Mouse (Mus musculus) cerebellum, adult 18-20 months (tissue): Measurements from ENCODE around the gene Eif4g3.
"Not testable (repeated sequence)": the region's sequence is repeated elsewhere in the genome, so short reads cannot be mapped to it uniquely, and the experiment has no call there.

Experiments used
- DNase-seq, 2 experiments: peaks; one replicate each; pipeline ENCODE4 v3.0.0; 2021

The Eif4g3 gene

DNA sequence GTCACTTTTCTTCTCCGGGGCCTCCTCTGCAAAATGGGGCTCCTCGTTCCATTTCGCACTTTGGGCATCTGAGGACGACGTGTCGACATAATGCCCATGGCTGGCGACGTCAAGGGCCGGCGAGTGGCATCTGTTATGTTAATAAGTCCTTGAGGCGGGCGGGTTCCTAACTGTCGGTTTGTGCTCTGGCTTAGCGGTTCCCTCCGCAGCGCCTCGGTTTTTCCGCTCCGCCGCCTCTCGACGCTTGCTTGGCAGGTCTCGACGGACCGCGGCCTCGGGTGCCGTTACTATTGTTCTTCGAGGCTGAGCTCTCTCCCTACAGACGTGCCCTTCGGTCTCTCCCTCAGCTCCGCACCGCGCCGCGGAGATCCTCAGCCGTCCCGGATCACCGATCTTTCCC is at the start of gene Eif4g3:
TSS of gene Eif4g3 (plus strand) at position 133 of the 400 bp plus-strand sequence.
- DNase-seq, result no peak

DNA sequence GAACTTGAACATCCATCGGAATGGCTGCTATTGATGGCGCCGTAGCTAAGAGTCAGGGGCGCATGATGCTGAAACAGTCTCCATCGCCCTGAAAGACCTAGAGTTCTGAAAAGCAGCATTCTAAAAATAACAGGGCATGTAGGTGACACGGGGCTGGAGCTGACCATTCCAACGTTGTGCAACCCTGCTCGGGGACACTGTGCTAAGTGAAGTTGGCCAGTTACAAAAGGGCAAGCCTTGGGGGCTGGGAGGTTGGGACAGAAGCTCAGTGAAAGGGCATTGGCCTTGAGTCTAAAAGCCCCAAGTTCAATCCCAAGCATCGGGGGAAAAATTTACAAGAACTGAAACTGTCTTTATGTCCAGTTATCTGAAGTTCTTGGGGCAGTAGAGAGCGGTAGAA is 49.3 kb upstream of the Eif4g3 start:
- no peak for DNase-seq

DNA sequence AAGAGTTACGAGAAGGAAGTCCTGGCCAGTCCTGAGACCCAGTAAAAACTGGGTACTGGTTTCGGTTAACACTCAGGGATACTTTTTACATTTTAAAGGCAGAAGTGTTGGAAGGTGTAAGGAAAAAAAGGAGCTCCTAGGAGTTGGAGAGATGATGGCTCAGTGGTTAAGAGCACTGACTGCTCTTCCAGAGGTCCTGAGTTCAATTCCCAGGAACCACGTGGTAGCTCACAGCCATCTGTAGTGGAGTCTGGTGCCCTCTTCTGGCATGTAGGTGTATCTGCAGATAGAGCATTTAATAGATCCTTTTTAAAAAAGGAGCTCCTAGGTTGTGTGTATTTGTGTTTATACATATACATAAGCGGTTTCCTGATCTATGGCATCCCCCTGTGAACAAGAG is 47.4 kb upstream of the Eif4g3 start:
- no peak for DNase-seq

DNA sequence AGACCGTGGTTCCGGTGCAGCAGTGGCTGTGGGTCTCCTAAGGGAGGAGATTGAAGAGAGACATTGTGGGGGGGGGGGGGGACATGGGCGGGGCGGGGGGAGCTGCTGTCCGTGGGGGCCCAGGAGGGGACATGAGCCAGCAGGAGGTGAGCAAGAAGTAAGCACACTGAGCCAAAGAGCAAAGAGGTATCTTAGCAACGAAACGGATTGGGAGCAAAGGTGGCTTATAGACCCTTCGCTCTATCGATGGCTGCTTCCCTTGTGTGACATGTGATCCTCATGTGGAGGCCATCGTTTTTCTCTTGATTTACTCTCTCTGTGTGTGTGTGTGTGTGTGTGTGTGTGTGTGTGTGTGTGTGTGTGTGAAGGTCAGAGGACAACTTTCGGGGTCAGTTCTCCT is 46.4 kb upstream of the Eif4g3 start:
- no peak for DNase-seq

DNA sequence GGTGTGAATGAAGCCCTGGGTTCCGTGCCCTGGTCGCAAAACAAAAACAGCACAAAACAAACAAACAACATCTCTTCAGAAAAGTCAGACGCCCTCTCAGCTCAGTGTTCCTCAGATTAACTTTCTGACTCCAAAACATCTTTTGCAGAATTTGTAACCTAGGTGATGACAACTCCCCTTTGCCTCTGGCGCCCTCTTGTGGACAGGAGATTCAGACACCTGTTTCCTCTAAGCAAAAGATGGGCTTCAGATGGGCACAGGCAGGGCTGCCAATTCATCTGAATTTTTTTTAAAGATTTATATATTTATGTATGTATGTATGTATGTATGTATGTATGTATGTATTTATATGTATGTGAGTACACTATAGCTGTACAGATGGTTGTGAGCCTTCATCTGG is 40.0 kb upstream of the Eif4g3 start:
- DNase-seq, result peak; percentile 81 to 85

DNA sequence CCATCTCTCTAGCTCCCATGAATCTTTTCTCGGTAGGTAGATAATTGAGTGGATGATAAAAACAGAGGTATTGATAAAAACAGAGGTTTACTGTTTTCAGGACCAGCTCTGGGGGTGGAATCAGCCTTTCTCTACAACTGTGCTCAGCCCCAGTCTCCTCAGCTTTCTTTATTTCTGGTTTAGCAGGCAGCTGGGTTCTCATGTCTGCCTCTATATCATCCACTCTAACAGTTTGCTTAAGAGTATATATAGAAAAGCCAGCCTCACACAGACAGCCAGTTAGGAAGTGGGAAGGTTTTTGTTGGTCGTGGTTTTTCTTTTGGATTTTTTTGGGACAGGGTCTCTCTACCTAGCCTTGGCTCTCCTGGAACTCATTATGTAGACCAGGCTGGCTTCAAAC is 38.6 kb upstream of the Eif4g3 start:
- DNase-seq, result no peak

DNA sequence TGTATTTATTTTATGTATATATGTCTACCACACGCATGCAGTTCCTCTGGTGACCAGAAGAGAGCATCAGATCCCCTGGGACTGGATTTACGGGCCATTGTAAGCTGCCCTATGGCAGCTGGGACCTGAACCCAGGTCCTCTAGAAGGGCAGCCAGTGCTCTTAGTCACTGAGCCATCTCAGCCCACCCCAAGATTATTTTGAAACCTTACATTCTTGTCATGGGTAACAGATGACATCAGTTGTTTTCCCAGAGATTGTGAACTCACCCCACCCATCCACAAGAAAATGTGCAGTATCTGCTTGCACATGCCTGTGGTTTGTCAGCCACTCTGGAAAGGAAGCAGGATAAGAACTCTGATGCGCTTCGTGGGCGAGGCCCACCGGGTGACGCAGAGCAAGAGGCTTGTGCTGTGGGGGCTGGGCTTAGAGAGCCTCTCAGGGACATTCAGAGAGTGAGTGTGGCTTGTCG is 37.9 kb upstream of the Eif4g3 start:
- DNase-seq, result no peak

DNA sequence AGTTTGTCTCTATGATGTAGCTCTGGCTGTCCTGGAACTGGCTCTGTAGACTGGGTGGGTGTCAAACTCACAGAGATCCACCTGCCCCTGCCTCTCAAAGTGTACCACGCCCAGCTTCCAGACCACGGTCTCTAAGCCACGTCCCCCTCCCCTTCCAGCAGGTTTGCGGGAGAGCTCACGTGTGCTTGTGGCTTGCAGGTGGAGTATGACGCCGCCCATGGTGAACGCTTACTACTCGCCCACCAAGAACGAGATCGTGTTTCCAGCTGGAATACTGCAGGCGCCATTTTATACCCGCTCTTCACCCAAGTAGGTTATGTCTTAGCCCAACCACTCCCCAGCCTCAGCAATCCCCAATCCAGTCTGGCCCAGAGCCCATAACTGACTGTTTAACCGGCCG is 36.6 kb upstream of the Eif4g3 start:
- DNase-seq, result no peak

DNA sequence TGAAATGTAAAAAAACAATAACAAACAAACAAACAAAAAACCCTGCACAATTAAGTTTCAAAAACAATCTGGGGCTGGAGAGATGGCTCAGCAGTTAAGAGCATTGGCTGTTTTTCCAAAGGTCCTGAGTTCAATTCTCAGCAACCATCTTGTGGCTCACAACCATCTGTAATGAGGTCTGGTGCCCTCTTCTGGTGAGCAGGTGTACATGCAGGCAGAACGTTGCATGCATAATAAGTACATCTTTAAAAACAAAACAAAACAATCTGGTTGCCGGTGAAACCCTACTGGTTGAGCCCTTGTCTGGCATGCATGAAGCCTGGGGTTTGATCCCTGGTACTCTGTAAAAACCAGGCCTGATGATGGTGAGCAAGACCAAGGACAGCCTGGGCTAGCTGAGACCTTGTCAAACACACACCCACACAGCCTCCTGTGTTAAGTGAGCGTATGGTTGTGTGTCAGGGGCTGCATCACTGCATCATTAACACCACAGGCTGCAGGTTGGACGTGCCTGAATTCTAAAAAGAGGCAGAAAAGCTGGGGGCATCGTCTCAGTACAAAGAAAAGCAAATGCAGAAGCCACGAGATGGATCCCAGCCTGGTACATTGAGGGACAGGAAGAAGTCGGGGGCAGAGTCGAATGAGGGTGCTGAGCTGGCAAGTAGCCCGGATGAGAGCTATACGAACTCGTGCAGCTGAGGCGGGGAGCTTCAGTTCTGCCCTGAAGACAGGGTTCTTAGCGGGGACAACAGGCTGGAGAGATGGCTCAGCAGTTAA is 32.7 kb upstream of the Eif4g3 start:
- DNase-seq, result no peak

DNA sequence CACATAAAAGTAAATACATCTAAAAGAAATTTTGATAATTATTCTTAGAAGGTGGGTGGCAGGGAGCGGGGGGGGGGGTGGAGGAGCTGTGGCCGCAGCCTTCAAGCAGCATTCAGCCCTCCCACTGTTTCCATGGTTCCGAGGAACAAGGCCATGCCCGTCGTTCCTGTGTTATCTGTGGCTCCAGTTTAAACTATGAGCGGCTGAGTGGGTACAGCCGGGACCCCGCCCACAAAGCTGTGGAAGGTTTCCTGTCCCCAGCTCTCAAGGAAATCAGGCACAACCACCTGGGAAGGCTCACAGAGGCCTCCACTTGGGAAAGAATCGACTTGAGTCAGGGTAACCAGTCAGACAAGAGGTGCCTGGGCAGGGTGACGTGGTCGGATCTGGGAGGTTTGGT is 32.1 kb upstream of the Eif4g3 start:
- DNase-seq, result no peak

DNA sequence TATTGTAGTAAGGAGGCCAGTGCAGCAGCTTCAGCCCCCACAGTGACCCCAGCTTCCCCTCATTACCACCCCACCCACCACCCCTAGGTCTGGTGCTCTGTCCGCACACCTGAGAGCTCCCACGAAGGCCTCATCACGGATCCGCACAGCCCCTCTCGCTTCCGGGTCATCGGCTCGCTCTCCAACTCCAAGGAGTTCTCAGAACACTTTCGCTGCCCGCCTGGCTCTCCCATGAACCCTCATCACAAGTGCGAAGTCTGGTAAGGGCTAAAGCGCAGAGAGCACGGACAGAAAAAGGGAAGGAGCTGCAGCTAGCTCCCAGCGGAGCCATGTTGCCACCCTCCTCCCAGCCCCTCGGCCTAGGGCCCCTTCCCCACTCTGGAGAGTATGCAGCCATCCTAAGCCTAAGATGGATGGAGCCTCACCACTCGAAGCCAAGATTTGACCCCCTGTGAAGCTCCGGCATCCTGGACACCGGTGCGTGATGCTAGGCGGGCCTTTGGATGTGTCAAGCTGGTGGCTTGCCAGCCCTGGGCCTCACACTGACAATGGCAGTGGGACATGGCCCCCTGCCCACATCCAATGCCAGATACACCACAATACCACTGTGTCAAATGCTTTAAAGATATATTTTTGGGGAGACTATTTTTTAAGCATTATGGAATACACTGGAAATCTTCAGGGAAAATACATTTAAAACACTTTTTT is 30.0 kb upstream of the Eif4g3 start:
- no peak for DNase-seq

DNA sequence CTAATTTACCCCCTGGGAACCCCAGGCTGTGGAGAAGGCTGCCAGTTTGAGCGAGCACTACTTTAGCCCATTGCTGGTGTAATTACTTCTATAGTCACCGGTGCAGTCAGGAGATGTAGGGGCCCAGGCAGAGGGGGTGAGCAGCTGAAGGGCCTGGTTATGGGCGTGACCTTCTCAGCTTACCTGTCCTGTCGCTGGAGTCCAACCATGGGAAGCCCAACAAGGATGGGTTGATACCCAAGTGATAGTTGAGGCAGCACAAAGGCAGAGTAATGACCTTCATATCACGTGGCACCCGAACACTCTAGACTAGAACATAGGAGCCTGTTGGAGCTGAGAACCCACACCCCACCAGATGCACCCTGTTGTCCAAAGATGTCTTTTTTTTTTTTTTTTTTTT is 29.4 kb upstream of the Eif4g3 start:
- DNase-seq, result no peak

DNA sequence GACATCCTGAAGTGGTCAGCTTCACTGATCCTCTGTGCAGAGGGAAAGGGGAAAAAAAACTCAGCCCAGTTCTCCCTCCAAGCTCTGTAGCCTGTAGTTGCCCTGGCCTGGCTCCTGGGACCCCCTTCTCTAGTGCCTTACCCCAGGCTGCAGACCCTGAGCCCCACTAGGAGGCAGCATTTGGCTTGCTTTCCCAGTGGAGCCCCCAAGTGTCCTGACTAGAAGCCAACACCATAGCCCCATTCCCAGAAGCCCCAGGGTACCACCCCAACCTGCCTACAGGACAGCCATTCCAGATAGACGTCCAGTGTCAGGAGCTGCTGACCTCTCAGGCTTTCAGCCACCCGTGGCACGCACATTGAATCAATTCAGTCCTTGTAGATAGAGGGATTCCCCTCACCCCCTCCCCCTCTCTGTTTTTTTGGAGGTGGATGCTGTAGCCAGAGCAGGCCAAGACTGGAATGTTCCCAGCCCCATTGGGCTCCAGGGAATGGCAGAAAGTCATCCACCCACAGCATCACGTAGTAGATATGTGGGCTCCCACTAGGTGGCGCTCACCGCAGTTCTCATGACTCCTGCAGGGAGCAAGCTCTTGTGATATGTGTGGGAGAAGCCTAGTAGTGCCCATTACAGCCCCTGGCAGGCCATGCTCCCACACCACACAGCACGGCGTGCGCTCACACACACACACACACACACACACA is 28.8 kb upstream of the Eif4g3 start:
- DNase-seq, result peak; percentile 87 to 89

DNA sequence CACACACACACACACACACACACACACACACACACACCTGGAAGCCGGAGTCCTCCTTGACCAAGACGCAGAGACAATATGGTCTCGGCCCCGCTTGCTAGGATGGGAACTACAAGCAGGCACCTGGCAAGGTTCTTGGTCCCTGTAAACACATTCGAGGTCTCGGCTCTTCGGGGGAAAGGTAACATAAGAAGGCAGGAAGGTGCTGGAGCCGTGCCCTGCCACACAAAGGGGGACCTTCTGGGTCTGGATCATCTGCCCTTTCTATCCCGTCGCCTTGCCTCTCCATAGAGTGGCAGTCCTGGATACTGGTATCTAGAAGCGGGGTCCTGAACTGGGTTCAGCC is 28.3 kb upstream of the Eif4g3 start:
- no peak for DNase-seq

DNA sequence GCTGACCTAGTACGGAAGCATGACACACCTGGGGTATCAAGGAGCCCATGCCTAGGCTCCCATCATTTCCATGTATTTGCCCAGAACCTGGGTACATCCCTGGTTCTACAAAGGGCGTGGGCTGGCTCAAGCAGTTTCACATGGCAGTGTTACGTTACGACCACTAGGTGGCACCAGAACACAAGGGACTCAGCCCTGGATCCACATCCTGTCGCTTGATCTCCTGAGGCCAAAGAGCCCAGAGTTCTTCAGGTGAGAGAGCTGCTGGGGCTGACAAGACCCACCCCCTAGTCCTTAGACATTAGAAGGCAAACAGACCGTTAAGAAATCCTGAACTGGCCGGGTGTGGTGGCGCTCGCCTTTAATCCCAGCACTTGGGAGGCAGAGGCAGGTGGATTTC is 24.6 kb upstream of the Eif4g3 start:
- peak; percentile 77 to 81 for DNase-seq

DNA sequence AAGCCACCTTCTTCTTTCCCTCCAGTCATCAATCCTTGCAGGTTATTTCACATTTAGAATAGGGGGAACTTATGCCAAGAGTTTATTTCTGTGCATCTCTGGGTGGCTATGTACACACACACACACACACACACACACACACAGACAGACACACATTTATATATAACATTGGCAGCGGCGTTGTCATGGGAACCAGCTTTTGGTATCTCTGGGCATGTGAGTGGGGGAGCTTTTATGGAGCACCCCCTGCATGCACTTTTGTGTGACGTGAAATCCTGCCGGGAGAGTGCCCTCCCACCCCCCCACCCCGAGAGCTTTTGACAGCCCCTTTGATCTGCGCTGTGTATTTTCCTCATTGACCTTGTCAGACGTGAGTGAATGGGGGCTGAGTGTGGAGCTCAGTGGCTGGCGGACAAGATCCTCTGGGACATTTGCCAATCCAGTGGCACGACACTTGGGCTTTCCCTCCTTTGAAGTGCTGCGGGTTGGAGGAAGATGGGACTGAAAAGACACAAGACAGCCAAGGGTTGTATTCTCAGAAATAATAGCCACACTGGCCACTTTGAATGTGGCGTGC is 22.1 kb upstream of the Eif4g3 start:
- DNase-seq, result not testable (repeated sequence)

DNA sequence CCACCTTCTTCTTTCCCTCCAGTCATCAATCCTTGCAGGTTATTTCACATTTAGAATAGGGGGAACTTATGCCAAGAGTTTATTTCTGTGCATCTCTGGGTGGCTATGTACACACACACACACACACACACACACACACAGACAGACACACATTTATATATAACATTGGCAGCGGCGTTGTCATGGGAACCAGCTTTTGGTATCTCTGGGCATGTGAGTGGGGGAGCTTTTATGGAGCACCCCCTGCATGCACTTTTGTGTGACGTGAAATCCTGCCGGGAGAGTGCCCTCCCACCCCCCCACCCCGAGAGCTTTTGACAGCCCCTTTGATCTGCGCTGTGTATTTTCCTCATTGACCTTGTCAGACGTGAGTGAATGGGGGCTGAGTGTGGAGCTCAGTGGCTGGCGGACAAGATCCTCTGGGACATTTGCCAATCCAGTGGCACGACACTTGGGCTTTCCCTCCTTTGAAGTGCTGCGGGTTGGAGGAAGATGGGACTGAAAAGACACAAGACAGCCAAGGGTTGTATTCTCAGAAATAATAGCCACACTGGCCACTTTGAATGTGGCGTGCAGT is 17.9 kb upstream of the Eif4g3 start:
- DNase-seq, result not testable (repeated sequence)

DNA sequence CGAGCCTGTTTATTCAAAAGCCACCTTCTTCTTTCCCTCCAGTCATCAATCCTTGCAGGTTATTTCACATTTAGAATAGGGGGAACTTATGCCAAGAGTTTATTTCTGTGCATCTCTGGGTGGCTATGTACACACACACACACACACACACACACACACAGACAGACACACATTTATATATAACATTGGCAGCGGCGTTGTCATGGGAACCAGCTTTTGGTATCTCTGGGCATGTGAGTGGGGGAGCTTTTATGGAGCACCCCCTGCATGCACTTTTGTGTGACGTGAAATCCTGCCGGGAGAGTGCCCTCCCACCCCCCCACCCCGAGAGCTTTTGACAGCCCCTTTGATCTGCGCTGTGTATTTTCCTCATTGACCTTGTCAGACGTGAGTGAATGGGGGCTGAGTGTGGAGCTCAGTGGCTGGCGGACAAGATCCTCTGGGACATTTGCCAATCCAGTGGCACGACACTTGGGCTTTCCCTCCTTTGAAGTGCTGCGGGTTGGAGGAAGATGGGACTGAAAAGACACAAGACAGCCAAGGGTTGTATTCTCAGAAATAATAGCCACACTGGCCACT is 13.7 kb upstream of the Eif4g3 start:
- DNase-seq, result not testable (repeated sequence)

DNA sequence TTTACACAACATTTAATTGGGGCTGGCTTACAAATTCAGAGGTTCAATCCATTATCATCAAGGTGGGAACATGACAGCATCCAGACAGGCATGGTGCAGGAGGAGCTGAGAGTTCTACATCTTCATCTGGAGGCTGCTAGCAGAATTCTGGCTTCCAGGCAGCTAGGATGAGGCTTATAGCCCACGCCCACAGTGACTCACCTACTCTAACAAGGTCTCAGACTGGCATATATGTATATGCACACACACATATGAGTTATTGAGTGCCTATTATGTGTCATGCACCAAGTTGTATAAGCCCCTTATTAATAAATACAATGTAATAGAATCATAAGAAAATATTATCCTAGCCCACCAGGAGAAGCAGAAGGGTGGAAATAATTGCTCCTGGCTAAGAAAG is 10.0 kb upstream of the Eif4g3 start:
- DNase-seq, result no peak

DNA sequence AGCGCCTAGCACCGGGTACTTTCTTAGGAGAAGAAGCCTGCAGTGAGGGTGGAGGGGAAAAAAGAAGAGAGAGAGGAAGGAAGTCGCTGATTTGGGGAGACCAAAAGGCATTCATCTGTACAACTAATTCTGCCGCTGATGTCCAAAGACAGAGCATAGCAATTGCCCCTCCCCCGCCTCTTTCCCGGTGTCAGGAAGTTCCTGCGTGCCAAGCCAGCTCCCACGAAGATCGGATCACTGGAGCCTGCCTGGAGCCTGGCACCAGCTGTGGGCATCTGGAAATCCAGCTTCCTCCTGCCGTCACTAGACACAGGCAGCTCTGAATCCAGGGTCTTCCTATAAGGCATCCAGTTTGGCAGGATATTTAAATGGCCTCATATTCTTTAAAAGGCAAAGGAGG is 8.6 kb upstream of the Eif4g3 start:
- no peak for DNase-seq

DNA sequence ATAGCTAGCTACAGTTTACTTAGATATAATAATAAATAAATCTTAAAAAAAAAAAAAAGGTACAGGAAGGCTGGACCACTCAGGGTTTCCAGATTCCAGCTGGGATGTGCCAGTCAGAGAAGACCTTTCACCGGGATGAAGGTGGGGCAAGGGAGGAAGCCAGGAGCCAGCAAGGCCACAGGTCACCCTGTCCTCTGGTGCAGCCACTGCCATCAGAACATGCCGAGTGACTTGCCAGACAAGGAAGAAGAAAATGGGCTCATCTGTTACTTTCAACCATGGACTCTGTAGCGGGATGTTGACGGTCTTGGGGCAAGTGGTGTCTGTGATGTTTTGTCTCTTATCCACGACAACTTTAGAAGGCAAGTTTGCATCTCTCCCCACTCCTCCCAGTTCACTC is 8.1 kb upstream of the Eif4g3 start:
- DNase-seq, result no peak

DNA sequence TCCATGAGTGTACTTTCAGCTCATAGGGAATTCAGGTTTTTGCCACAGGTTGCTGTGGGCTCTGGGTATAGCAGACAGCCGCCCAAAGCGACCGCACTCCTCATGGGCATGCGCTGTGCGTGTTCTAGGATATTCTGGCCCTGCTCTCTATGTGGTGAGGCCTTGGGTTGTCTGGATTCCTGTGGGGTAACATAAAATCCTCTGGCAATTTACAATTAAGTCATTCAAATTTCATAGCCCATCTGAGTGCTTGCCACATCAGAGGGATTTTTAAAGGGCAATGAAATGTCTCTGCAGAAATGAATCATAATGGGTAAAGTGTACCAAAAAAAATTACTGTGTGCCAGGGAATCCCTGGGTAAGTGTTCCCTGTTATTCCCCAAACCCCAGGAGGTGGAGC is 3.4 kb upstream of the Eif4g3 start:
- no peak for DNase-seq

DNA sequence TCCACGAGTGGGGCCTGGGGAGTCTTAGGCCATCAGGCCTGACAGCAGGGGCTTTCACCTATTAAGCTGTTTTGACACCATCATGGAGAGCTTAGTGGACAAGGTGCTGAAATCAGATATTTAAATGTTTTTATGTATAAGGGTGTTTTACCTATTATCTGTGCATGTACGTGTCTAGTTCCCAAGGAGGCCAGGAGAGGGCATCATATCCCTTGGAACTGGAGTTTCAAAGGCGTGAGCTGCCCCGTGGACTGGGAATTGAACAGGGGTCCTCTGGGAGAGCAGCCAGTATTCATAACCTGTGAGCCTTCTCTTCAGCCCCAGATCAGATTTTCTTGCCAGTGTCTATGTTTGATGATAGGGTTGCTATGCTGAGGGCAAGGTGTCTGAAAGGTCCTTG is 2.4 kb upstream of the Eif4g3 start:
- DNase-seq, result no peak
